Mouse (Mus musculus) ES-Bruce4 (cell line): ENCODE measurements around the gene Ryr2.

Experiments used
- CTCF ChIP-seq: IDR thresholded peaks from one replicate; pipeline ENCODE4 v1.8.1; 2011; ENCODE audit warnings: low read depth, low read length
- POLR2A ChIP-seq: IDR thresholded peaks from one replicate; pipeline ENCODE4 v1.8.1; 2011; ENCODE audit warnings: low read length; ENCODE audit not compliant: insufficient read depth

- TF ChIP-seq POLR2A: no peak
- TF ChIP-seq CTCF: no peak
Measured at GRCm38 (mm10) chr13:11951951-11952350, 154.8 kb downstream of the Ryr2 start.
